Mouse (Mus musculus): Measurements from ENCODE around the gene Ugt1a2. TPM values are rescaled to one million over a fixed set of nuclear protein-coding genes. Genes with fewer than 3 reads are reported as not detected.

Ugt1a2 gene
- polyA plus RNA-seq, 1 experiment, result 0.38 TPM

DNA sequence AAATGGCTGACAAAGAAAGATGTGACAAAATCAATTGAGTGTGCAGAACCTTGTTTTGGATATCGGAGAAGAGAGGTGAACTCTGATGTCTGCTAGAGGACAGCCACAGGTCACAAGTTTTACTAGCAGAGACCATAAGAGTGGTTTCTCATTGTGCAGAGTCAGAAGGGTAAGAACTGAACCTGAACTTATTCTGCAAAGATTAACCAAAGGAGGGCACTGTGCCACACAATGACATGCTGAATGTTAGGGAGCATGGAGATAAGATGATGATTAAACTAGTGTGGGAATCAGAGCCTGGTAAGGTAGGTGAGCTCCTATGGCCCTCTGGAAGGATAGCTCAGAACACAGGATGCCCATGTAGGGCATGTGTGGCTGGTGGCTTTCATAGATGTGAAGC is 4.7 kb upstream of the Ugt1a2 start:
- no peak overlapping the region for H3K27ac ChIP-seq (ENCODE audit: insufficient read depth, low read depth, low read length)
- H3K36me3 ChIP-seq (ENCODE audit: control insufficient read depth, insufficient read depth, low read length), result no peaks in the 10 kb centered on the region
- TF ChIP-seq POLR2A (IDR thresholded peaks at IDR 0.05; ENCODE audit: low read depth, low read length) (no peak), CTCF (IDR thresholded peaks at IDR 0.05; ENCODE audit: extremely low read depth, insufficient read length, insufficient replicate concordance, low read depth, low read length) (no peak)
- 74% methylated on average over 1 of the region's 1 CpGs for WGBS
- no peaks in the 10 kb centered on the region for H3K27me3 ChIP-seq (ENCODE audit: control insufficient read depth, insufficient read depth, low read length)
- no peak overlapping the region for H3K4me3 ChIP-seq (ENCODE audit: low read depth, low read length)
- H3K4me1 ChIP-seq (ENCODE audit: control insufficient read depth, insufficient read depth, insufficient read length, low read length), result peaks cover 10% of the 10 kb centered on the region

DNA sequence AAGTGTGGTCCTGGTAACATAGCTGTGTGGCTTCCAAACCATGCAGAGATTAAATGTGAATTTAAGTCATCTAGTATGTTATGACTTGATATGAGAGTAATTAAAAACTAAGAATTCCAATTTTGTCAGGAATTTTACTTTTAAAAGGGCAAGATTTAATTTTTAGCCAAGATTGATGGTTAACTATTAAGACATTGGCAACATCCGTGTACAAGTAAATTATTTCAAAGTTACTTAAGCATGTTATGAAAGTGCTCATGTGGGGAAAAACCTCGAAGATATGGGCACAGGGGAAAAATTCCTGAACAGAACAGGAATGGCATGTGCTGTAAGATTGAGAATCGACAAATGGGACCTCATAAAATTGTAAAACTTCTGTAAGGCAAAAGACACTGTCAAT is 3.0 kb upstream of the Ugt1a2 start:
- TF ChIP-seq CTCF (IDR thresholded peaks at IDR 0.05; ENCODE audit: extremely low read depth, insufficient read length, insufficient replicate concordance, low read depth, low read length) (no peak), POLR2A (IDR thresholded peaks at IDR 0.05; ENCODE audit: low read depth, low read length) (no peak)
- 82% methylated on average over 3 of the region's 3 CpGs for WGBS
- Histone ChIP-seq H3K27me3 (ENCODE audit: control insufficient read depth, insufficient read depth, low read length) (no peaks in the 10 kb centered on the region), H3K4me1 (ENCODE audit: control insufficient read depth, insufficient read depth, insufficient read length, low read length) (peaks cover 2% of the 10 kb centered on the region; the same call in 1 of the 2 replicates), H3K36me3 (ENCODE audit: control insufficient read depth, insufficient read depth, low read length) (no peaks in the 10 kb centered on the region), H3K27ac (ENCODE audit: insufficient read depth, low read depth, low read length) (no peak overlapping the region), H3K4me3 (ENCODE audit: low read depth, low read length) (no peak overlapping the region)

DNA sequence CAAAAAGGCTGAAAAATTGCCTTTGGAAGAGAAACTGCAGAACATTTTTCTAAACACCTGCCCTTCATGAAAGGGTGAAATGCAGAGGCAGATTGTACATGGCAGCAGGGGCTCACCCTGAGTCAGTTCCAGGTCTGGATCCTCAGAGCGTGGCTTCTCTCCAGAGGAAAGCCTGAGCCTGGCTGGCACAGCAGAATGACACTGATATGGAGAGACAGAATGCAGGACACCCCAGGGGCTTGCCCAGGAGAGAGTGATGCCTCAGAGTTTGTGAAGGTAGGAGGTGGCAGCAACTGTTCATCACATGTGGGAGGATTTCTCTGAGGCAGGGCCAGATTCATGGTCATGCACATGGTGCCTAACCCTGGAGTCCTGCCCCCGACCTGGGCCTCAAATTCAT is 405 bp upstream of the Ugt1a2 start:
- H3K27ac ChIP-seq (ENCODE audit: insufficient read depth, low read depth, low read length), result no peak overlapping the region
- H3K36me3 ChIP-seq (ENCODE audit: control insufficient read depth, insufficient read depth, low read length), result no peaks in the 10 kb centered on the region
- H3K4me1 ChIP-seq (ENCODE audit: control insufficient read depth, insufficient read depth, insufficient read length, low read length), result peaks cover 2% of the 10 kb centered on the region; the same call in 1 of the 2 replicates
- H3K27me3 ChIP-seq (ENCODE audit: control insufficient read depth, insufficient read depth, low read length), result no peaks in the 10 kb centered on the region
- H3K4me3 ChIP-seq (ENCODE audit: low read depth, low read length), result no peak overlapping the region
- WGBS, result 67% methylated on average over 2 of the region's 2 CpGs
- TF ChIP-seq POLR2A (IDR thresholded peaks at IDR 0.05; ENCODE audit: low read depth, low read length), result no peak
- TF ChIP-seq CTCF (IDR thresholded peaks at IDR 0.05; ENCODE audit: extremely low read depth, insufficient read length, insufficient replicate concordance, low read depth, low read length), result no peak

DNA sequence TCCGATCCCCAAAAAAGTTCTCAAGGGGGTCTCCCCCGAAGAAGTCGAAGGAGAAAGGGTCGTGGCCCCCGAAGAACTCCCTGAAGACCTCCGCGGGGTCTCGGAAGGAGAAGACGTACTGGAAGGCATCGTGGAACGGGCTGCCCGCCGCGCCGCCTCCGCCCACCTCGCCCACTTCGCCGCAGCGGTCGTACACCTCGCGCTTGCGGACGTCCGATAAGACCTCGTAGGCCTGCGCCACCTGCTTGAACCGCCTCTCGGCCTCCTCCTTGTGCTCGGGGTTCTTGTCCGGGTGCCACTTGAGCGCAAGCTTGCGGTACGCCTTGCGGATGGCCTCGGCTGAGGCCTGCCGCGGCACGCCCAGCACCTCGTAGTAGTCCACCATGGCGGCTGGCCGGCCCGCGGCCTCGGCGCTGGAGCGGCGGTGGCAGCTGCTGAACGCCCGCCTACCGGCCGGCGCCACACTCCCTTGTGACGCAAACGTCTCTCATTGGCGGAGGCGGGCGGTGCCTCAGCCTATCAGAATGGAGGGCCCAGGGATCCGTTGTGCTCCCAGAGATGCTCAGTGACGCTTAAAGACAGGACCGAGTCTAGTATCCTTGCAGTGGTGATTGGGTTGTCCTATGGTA is 5.0 kb downstream of the Ugt1a2 start, which contains the start of gene Dnajb3:
TSS of gene Dnajb3 (minus strand) at position 489 of the 629 bp plus-strand sequence.
- H3K36me3 ChIP-seq (ENCODE audit: control insufficient read depth, insufficient read depth, low read length), result no peaks in the 10 kb centered on the region
- peaks cover 18% of the 10 kb centered on the region for H3K4me1 ChIP-seq (ENCODE audit: control insufficient read depth, insufficient read depth, insufficient read length, low read length)
- no peak for TF ChIP-seq CTCF (IDR thresholded peaks at IDR 0.05; ENCODE audit: extremely low read depth, insufficient read length, insufficient replicate concordance, low read depth, low read length)
- peak within 1 kb of the TSS; percentile 65 for H3K4me3 ChIP-seq (ENCODE audit: low read depth, low read length)
- WGBS, result 44% methylated on average over 62 of the region's 62 CpGs
- peak within 1 kb of the TSS; percentile 64 for H3K27ac ChIP-seq (ENCODE audit: insufficient read depth, low read depth, low read length)
- H3K27me3 ChIP-seq (ENCODE audit: control insufficient read depth, insufficient read depth, low read length), result no peaks in the 10 kb centered on the region

DNA sequence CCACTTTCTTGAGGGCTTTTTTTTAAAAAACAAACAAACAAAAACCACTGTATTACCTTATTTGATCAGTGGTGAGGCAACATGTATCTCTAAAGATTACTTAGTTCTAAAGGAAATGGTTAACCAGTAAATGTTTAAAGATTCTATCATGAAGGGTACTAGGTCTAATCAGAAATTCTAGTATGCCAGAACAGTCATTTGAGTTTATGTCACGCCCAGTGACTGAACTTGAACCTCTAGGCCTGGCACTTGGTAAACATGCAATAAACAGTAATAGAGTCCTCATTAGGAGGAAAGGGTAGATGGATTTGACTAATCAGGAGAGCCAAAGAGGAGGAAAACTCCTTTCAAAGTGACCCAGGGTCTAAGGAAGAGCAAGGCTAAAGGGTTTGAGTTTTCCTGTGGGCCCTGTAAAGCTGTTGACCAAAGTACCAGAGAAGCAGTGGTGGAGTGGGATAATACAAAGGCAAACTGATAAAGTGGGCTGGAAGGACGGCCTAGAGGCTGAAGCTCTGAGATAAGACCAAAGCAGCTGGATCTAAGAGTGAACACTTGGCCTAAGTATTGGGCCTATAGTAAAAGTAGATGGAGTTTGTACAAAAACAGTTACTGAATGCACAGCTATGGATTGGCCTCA is 6.6 kb downstream of the Ugt1a2 start:
- WGBS, result 31% methylated on average over 2 of the region's 2 CpGs
- no peak overlapping the region for H3K4me3 ChIP-seq (ENCODE audit: low read depth, low read length)
- no peaks in the 10 kb centered on the region for H3K36me3 ChIP-seq (ENCODE audit: control insufficient read depth, insufficient read depth, low read length)
- H3K27me3 ChIP-seq (ENCODE audit: control insufficient read depth, insufficient read depth, low read length), result no peaks in the 10 kb centered on the region
- TF ChIP-seq CTCF (IDR thresholded peaks at IDR 0.05; ENCODE audit: extremely low read depth, insufficient read length, insufficient replicate concordance, low read depth, low read length), result no peak
- H3K27ac ChIP-seq (ENCODE audit: insufficient read depth, low read depth, low read length), result peak overlapping the region; percentile 91
- H3K4me1 ChIP-seq (ENCODE audit: control insufficient read depth, insufficient read depth, insufficient read length, low read length), result peaks cover 21% of the 10 kb centered on the region

DNA sequence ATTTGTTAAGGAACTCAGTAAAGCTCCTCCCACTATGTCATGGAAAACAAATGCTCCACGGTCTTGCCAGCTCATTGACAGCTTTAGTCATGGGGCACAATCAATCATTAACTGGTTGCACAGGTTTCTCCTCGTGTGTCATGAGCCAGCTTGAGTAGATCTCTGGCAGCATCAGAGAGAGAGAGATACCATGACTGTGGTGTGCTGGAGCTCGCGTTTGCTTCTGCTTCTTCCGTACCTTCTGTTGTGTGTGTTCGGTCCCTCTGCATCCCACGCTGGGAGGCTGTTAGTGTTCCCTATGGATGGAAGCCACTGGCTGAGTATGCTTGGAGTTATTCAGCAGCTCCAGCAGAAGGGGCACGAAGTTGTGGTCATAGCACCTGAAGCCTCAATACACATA is 11.4 kb downstream of the Ugt1a2 start, which contains the start of gene Ugt1a1:
TSS of gene Ugt1a1 (plus strand) at position 148 of the 400 bp plus-strand sequence.
- peaks cover 5% of the 10 kb centered on the region for H3K36me3 ChIP-seq (ENCODE audit: control insufficient read depth, insufficient read depth, low read length)
- H3K4me3 ChIP-seq (ENCODE audit: low read depth, low read length), result peak within 1 kb of the TSS; percentile 31
- no peak for TF ChIP-seq CTCF (IDR thresholded peaks at IDR 0.05; ENCODE audit: extremely low read depth, insufficient read length, insufficient replicate concordance, low read depth, low read length)
- no peak for TF ChIP-seq POLR2A (IDR thresholded peaks at IDR 0.05; ENCODE audit: low read depth, low read length)
- peak within 1 kb of the TSS; percentile 67 for H3K27ac ChIP-seq (ENCODE audit: insufficient read depth, low read depth, low read length)
- 44% methylated on average over 8 of the region's 8 CpGs for WGBS
- H3K4me1 ChIP-seq (ENCODE audit: control insufficient read depth, insufficient read depth, insufficient read length, low read length), result peaks cover 24% of the 10 kb centered on the region
- H3K27me3 ChIP-seq (ENCODE audit: control insufficient read depth, insufficient read depth, low read length), result no peaks in the 10 kb centered on the region

DNA sequence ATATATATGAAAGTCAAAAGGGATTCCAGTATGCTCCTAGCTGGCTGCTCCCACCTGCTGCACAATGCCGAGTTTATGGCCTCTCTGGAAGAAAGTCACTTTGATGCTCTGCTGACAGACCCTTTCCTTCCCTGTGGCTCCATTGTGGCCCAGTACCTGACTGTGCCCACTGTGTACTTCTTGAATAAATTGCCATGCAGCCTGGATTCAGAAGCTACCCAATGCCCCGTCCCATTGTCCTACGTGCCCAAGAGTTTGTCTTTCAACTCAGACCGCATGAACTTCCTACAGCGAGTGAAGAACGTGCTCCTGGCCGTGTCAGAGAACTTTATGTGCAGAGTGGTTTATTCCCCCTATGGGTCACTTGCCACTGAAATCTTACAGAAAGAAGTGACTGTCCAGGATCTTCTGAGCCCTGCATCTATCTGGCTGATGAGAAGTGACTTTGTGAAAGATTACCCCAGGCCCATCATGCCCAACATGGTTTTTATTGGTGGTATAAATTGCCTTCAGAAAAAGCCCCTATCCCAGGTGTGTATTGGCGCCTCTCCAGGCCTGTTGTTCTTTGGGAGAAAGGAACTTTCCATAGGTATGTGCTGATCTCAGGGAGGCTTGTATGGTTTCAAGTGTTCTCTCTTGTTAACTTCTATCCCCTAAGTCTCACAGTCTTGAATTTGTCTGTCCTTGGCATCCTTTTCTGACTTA is 12.1 kb downstream of the Ugt1a2 start:
- WGBS, result 47% methylated on average over 8 of the region's 8 CpGs
- Histone ChIP-seq H3K36me3 (ENCODE audit: control insufficient read depth, insufficient read depth, low read length) (peaks cover 8% of the 10 kb centered on the region), H3K4me1 (ENCODE audit: control insufficient read depth, insufficient read depth, insufficient read length, low read length) (peaks cover 22% of the 10 kb centered on the region), H3K27me3 (ENCODE audit: control insufficient read depth, insufficient read depth, low read length) (no peaks in the 10 kb centered on the region), H3K4me3 (ENCODE audit: low read depth, low read length) (peak overlapping the region; percentile 31), H3K27ac (ENCODE audit: insufficient read depth, low read depth, low read length) (peak overlapping the region; percentile 67)
- TF ChIP-seq POLR2A (IDR thresholded peaks at IDR 0.05; ENCODE audit: low read depth, low read length), result no peak
- no peak for TF ChIP-seq CTCF (IDR thresholded peaks at IDR 0.05; ENCODE audit: extremely low read depth, insufficient read length, insufficient replicate concordance, low read depth, low read length)
